Mouse (Mus musculus) heart, embryonic 15.5 days (tissue): ENCODE measurements around the gene Sgms2. TPM values are rescaled to one million over a fixed set of nuclear protein-coding genes. Genes with fewer than 3 reads are reported as not detected.

Experiments
- ATAC-seq: fragments of 200-750 bp; cut with Nextera tagmentation; replicated peaks from 2 replicates; pipeline ENCODE4 v1.8.0; 2017; ENCODE audit warnings: low read depth, moderate TSS enrichment; ENCODE audit not compliant: insufficient number of reproducible peaks, insufficient read depth, low FRiP score
- H3K27ac ChIP-seq: fragments of 300-500 bp; sonication (generic); 2 replicates; pipeline ENCODE4 v1.5.1; 2015; ENCODE audit warnings: mild to moderate bottlenecking, inconsistent platforms
- H3K27me3 ChIP-seq: fragments of 300-500 bp; sonication (generic); 2 replicates; pipeline ENCODE4 v1.6.1; 2015; ENCODE audit warnings: inconsistent platforms
- H3K36me3 ChIP-seq: fragments of 300-500 bp; sonication (generic); 2 replicates; pipeline ENCODE4 v1.6.1; 2015; ENCODE audit warnings: mild to moderate bottlenecking, inconsistent platforms
- H3K4me1 ChIP-seq: fragments of 300-500 bp; sonication (generic); replicated peaks from 2 replicates; pipeline ENCODE4 v1.6.1; 2015; ENCODE audit warnings: inconsistent platforms
- H3K4me2 ChIP-seq: fragments of 300-500 bp; sonication (generic); 2 replicates; pipeline ENCODE4 v1.6.1; 2015; ENCODE audit warnings: inconsistent platforms, mild to moderate bottlenecking, moderate library complexity
- H3K4me3 ChIP-seq: fragments of 300-500 bp; sonication (generic); 2 replicates; pipeline ENCODE4 v1.5.1; 2015; ENCODE audit warnings: mild to moderate bottlenecking, inconsistent platforms
- H3K9ac ChIP-seq: fragments of 300-500 bp; sonication (generic); 2 replicates; pipeline ENCODE4 v1.6.1; 2015; ENCODE audit warnings: mild to moderate bottlenecking, inconsistent platforms
- H3K9me3 ChIP-seq: fragments of 300-500 bp; sonication (generic); replicated peaks from 2 replicates; pipeline ENCODE4 v1.6.1; 2016; ENCODE audit warnings: inconsistent platforms
- WGBS: fragments of 180-500 bp; shearing (Covaris S2); methylation state at CpG from one replicate; pipeline ENCODE4 v1.1.7; 2015; ENCODE audit warnings: mixed read lengths; 5-methylcytosine and 5-hydroxymethylcytosine counted together
- polyA plus RNA-seq: library from polyadenylated mRNA; unstranded; fragments of >200 nt; fragmentation: Nextera tagmentation; extraction: Ambion mirVana; gene quantifications from 2 replicates; pipeline ENCODE4 v1.2.1, GENCODE M21; 2015

The Sgms2 gene
- 1.1 and 1.8 TPM in 2 replicates for polyA plus RNA-seq

DNA sequence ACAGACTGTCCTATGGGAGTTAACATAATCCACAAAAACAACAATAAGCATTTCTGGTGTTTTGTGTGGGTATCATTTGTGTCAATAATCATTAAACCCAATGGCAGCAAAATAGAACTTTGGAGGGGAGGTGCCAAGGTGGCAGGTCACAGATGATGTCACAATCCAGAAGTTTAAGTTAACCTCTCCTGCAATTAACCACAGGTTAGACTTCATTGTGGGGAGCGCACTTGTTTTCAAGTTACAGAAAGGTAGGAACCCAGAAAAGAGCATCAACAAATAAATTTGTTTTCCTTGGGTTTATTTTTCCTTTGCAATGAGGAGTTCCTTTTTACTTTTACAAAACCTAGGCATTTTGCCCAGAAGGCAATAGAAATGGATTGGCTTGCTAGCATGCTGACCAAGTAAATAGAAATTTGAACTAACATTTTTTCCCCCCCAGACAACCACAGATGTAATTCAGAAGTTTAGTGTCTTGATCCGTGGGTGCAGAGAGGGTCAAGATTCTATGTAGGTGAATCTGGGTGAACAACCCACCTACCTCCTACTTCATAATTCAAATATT lies at the start of gene Sgms2:
Gene Sgms2 (minus strand): TSS at position 51 of the 565 bp plus-strand sequence.
- H3K4me3 ChIP-seq: peak within 1 kb of the TSS; percentile 86
- H3K27ac ChIP-seq: no peak within 1 kb of the TSS
- peak within 1 kb of the TSS; percentile 70 for H3K9ac ChIP-seq
- no peaks in the 10 kb centered on the region for H3K9me3 ChIP-seq
- H3K27me3 ChIP-seq: peaks cover 40% of the 10 kb centered on the region
- ATAC-seq: no peak
- peak within 1 kb of the TSS; percentile 99 for H3K4me2 ChIP-seq
- H3K4me1 ChIP-seq: peaks cover 12% of the 10 kb centered on the region
- no peaks in the 10 kb centered on the region for H3K36me3 ChIP-seq
- 83% methylated on average over 2 of the region's 2 CpGs for WGBS

DNA sequence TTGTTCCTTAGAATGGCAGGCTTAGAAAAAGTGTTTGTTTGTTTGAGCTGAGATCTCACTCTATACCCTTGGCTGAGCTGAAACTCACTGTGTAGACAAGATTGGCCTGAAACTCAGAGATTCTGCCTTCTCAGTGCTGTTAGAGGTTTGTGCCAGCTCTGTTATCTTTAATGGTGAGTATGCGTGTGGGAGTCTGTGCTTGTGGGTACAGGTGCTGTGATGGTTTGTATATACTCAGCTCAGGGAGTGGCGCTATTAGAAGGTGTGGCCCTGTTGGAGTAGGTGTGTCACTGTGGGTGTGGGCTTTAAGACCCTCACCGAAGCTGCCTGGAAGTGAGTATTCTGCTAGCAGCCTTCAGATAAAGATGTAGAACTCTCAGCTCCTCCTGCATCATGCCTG lies 34.0 kb upstream of the Sgms2 start:
- Histone ChIP-seq H3K27me3 (no peaks in the 10 kb centered on the region), H3K4me1 (peaks cover 3% of the 10 kb centered on the region; the same call in 1 of the 2 replicates), H3K27ac (no peak overlapping the region), H3K4me2 (no peak overlapping the region), H3K9ac (no peak overlapping the region), H3K4me3 (no peak overlapping the region), H3K9me3 (no peaks in the 10 kb centered on the region), H3K36me3 (no peaks in the 10 kb centered on the region)
- no peak for ATAC-seq
- 63% methylated on average over 3 of the region's 3 CpGs for WGBS

DNA sequence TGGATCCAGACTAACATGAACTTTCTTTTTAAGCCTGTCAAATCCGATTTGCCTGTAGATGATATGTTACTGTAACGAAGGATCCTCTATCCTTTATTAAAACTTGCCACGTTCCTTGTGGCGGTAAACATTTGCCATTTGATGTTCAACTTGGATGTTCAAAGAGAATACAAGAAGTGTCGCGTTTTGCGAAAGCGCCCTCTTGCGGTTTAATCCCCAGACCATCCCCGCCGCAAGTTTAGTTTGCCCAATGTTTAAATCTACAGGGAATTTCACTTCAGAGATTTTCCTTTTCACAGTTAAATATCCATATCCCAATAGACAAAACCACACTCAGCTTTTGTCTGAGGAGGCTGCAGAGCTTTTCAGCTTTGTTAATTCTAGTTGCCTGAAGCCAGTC lies 33.6 kb upstream of the Sgms2 start:
- Histone ChIP-seq H3K4me2 (no peak overlapping the region), H3K4me1 (peaks cover 3% of the 10 kb centered on the region; the same call in 1 of the 2 replicates), H3K27me3 (no peaks in the 10 kb centered on the region), H3K27ac (no peak overlapping the region), H3K9ac (no peak overlapping the region), H3K9me3 (no peaks in the 10 kb centered on the region), H3K36me3 (no peaks in the 10 kb centered on the region), H3K4me3 (no peak overlapping the region)
- WGBS: 27% methylated on average over 11 of the region's 11 CpGs
- no peak for ATAC-seq

DNA sequence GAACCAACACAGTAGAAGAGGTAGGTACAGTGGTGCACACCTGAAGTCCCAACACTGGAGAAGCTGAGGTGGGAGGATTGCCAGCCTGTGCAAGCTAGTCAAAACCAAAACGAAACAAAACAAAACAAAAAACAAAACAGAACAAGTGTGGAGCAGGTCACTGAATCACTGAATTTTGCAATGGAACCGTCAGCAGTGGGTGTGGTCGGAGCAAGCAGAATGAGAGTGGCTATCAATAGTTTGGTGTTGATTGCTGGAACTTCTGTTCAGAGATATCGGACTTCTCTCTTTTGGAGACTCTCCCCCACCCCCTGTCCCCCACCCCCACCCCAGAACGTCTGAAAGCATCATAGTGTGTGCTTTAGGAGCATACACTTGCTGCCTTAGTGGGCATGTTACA lies 33.0 kb upstream of the Sgms2 start:
- no peak for ATAC-seq
- WGBS: 59% methylated on average over 5 of the region's 5 CpGs

DNA sequence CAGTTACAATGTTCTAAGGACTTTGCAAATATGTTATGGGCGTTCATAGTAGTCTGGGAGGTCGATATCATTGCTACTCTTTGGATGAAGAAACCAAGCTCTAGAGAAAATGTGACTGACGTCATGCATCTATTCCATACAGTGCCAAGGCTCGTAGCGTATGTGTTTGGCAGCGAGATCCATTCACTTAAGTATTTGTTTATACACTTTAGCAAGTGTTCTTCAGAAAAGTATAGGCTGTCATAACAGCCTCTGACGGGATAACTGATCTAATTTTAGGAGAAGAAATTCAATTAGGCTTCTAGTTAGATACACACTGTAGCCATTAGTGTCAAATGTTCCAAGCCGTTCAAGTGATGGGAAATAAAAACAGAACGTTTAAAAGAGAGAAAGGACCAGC lies 32.5 kb upstream of the Sgms2 start:
- H3K36me3 ChIP-seq: no peaks in the 10 kb centered on the region
- H3K4me3 ChIP-seq: no peak overlapping the region
- no peak for ATAC-seq
- H3K27ac ChIP-seq: no peak overlapping the region
- WGBS: 73% methylated on average over 9 of the region's 9 CpGs
- no peak overlapping the region for H3K4me2 ChIP-seq
- H3K9ac ChIP-seq: no peak overlapping the region
- no peaks in the 10 kb centered on the region for H3K9me3 ChIP-seq
- H3K27me3 ChIP-seq: no peaks in the 10 kb centered on the region
- peaks cover 3% of the 10 kb centered on the region; the same call in 1 of the 2 replicates for H3K4me1 ChIP-seq

More for the DNA sequence above, 33.0 kb upstream of the Sgms2 start:
- H3K27ac ChIP-seq: no peak overlapping the region
- no peaks in the 10 kb centered on the region for H3K36me3 ChIP-seq
- H3K4me3 ChIP-seq: no peak overlapping the region
- H3K9me3 ChIP-seq: no peaks in the 10 kb centered on the region
- H3K4me2 ChIP-seq: no peak overlapping the region
- no peaks in the 10 kb centered on the region for H3K27me3 ChIP-seq
- no peak overlapping the region for H3K9ac ChIP-seq
- peaks cover 3% of the 10 kb centered on the region; the same call in 1 of the 2 replicates for H3K4me1 ChIP-seq

DNA sequence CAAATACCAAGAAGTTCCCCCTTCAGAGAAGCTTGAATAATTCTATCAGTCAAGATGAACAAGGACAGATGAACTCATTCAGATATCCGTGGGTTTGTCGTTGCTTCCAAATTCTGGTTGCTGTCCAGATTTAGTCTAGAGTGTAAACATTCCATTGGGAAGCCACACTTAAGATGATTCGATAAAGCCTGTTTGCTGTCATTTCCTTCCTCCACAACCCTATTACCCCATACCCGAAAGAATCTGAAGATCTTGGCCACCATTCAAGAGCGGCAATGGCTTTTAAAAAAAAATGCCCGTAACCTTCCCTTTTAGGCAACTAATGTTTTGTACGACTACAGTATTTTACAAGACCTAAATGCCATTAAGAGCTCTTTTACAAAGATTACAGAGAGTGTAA lies 31.0 kb upstream of the Sgms2 start:
- peaks cover 3% of the 10 kb centered on the region; the same call in 1 of the 2 replicates for H3K4me1 ChIP-seq
- no peak for ATAC-seq
- H3K27me3 ChIP-seq: no peaks in the 10 kb centered on the region
- no peak overlapping the region for H3K9ac ChIP-seq
- WGBS: 36% methylated on average over 7 of the region's 7 CpGs
- no peak overlapping the region for H3K4me3 ChIP-seq
- H3K36me3 ChIP-seq: no peaks in the 10 kb centered on the region
- no peaks in the 10 kb centered on the region for H3K9me3 ChIP-seq
- no peak overlapping the region for H3K4me2 ChIP-seq
- no peak overlapping the region for H3K27ac ChIP-seq

DNA sequence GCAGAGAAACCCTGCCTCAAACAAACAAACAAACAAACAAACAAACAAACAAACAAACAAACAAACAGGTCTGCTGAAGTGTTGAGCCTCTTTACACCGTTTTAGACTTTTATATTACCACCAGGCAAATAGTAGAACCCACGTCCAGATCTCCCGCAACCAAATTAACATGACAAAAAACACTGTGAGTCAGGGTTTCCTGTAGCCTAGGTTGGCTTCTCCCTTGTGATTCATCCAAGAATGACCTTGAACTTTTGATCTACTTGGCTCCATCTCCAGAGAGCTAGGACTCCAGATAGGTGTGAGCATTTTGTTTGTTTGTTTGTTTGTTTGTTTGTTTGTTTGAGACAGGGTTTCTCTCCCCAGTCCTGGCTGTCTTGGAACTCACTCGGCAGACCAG lies 30.0 kb upstream of the Sgms2 start:
- H3K4me1 ChIP-seq: peaks cover 3% of the 10 kb centered on the region; the same call in 1 of the 2 replicates
- H3K9me3 ChIP-seq: no peaks in the 10 kb centered on the region
- no peaks in the 10 kb centered on the region for H3K27me3 ChIP-seq
- no peak for ATAC-seq
- H3K4me2 ChIP-seq: no peak overlapping the region
- 71% methylated on average over 4 of the region's 4 CpGs for WGBS
- no peaks in the 10 kb centered on the region for H3K36me3 ChIP-seq
- no peak overlapping the region for H3K27ac ChIP-seq
- no peak overlapping the region for H3K9ac ChIP-seq
- no peak overlapping the region for H3K4me3 ChIP-seq

DNA sequence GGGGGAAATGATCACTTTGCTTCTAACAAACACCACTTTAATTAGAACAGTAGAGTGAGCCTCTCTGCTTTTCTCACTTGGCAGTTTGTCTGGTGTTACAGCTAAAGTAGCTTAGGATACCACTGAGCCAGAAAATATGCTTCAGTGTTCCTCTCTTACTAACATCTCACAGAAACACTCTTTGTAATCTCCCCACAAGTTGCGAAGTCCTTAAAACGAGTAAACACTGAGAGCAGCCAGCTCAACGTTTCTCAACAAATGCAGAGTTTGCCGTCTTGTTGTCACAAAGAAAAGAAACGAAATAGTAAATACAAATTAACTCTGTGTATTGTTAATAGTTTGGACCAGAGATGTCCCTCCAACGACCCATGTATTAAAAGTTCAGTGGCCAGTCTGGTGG lies 26.5 kb upstream of the Sgms2 start:
- no peak for ATAC-seq
- Histone ChIP-seq H3K9ac (no peak overlapping the region), H3K27me3 (no peaks in the 10 kb centered on the region), H3K27ac (no peak overlapping the region), H3K9me3 (no peaks in the 10 kb centered on the region), H3K4me3 (no peak overlapping the region), H3K4me2 (no peak overlapping the region), H3K36me3 (no peaks in the 10 kb centered on the region), H3K4me1 (peaks cover 3% of the 10 kb centered on the region; the same call in 1 of the 2 replicates)
- 75% methylated on average over 6 of the region's 6 CpGs for WGBS

DNA sequence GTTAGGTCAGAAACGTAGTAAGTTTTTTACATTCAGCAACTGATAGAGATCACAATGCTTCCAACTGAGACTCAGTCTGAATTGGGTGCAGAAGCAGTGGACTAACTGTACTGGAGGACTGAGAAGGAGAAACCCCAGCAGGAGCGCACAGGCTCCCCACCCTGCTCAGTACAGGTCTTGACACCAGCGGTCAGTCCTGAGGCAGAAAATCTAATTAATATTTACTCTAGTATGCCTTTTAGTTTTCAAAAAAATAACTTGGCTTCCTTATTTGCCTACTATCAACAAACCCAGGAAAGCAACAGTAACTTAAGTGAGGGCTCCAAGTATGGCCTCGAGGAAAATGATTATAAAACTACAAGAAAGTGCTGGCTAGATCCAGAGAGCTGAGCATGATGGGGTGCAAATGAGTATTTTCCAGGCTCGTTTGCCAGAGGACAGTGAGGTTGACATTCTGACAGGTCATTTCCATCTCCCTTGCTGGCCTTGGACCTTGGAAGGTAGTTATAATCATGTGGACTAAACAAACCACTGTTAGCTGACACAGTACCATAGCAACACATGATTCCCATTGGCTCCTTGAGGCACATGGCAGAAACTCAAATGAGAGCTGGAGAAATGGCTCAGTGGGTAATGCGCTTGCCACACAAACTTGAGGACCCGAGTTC lies 25.3 kb upstream of the Sgms2 start:
- Histone ChIP-seq H3K36me3 (no peaks in the 10 kb centered on the region), H3K9ac (no peak overlapping the region), H3K27ac (no peak overlapping the region), H3K4me2 (no peak overlapping the region), H3K4me1 (no peaks in the 10 kb centered on the region), H3K9me3 (no peaks in the 10 kb centered on the region), H3K4me3 (no peak overlapping the region), H3K27me3 (no peaks in the 10 kb centered on the region)
- 75% methylated on average over 7 of the region's 7 CpGs for WGBS
- no peak for ATAC-seq

DNA sequence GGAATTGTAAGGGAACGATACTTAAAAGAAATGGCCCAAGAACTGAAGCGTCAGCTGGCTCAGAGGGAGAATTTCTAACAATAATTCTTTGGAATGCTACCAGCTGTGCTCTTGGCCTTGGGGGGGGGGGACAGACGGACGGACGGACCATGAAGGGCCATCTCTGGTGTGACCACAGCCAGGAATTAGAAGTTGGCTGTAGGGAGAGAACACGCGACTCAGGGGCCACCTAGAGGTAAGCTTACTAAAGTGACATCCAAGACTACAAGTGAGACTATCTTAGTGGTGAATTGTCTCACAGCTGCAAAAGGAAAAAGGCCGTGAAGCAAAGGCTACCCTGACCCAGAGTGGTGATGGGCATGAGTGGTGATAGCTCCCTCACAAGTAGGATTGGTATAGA lies 20.4 kb upstream of the Sgms2 start:
- no peak for ATAC-seq
- no peaks in the 10 kb centered on the region for H3K9me3 ChIP-seq
- no peaks in the 10 kb centered on the region for H3K27me3 ChIP-seq
- no peaks in the 10 kb centered on the region for H3K36me3 ChIP-seq
- H3K27ac ChIP-seq: no peak overlapping the region
- no peak overlapping the region for H3K4me2 ChIP-seq
- no peaks in the 10 kb centered on the region for H3K4me1 ChIP-seq
- H3K4me3 ChIP-seq: no peak overlapping the region
- H3K9ac ChIP-seq: no peak overlapping the region
- 58% methylated on average over 8 of the region's 8 CpGs for WGBS

DNA sequence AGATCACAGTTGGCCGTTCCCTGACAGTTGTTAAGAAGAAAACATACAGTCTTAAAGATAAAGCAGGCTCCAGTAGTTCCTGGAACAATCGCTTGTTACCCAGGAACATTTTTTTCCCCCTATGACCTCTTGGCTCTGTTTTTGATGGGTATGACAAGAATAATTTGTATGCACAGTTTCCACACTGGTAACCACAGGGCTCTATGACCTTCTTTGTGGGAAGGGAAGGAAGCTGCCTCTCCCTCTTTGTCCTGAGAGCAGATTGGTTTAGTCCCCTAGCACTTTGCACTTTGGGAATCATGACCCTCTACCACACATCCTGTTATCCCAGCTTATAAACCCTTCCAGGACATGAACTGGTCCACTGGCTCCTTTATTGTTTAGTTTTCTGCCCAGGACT lies 16.8 kb upstream of the Sgms2 start:
- Histone ChIP-seq H3K9me3 (no peaks in the 10 kb centered on the region), H3K4me3 (no peak overlapping the region), H3K27ac (no peak overlapping the region), H3K27me3 (no peaks in the 10 kb centered on the region), H3K36me3 (no peaks in the 10 kb centered on the region), H3K4me1 (no peaks in the 10 kb centered on the region), H3K9ac (no peak overlapping the region), H3K4me2 (no peak overlapping the region)
- WGBS: 58% methylated on average over 2 of the region's 2 CpGs
- ATAC-seq: no peak
